ENCODE assay signal across 8 mouse cellular contexts in the genomic region with DNA sequence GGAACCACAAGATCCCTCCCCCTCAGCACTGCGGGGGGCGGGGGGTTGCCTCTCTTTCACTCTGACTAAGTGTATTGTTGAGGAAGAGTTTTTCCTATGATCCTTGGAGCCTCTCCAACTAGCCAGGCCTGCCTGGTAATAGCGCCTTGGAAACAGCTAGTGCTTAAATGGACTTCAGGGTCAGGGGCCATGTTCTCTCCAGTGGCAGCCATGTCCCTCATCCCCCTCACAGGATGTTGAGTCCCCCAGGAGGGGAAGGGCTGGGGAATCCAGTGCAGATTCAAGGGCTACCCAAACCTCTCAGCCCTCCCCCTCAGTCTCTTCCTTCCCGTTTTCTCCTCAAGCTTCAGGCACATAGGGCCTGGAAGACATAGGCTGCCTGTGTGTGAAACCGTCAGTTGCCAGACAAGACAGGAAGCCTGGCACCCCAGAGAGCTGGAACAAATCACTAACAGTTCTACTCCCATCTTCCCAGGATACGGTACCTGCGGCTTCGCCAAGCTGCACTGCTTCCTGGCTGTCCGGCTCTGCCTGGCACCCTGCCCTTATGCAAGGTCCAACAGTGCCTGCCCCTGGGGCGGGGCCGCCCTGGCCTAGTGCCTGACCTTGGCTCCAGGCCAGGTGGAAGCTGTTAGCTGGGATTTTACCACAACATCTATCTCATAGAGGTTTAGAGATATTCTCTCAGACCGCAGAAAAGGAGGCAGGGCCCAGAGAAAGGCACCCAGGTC. TPM values are rescaled to one million over a fixed set of nuclear protein-coding genes. Genes with fewer than 3 reads are reported as not detected.
A peak's percentile ranks its signal among the peaks of the same experiment; 100 is the strongest.
DNase-seq lines count a peak whose midpoint lies in the region; ATAC-seq and TF ChIP-seq lines count a peak whose summit lies in the region.

A gene (minus strand): TSS at position 598 of the 731 bp plus-strand sequence.

- ATAC-seq in embryonic facial prominence, embryonic 12.5 days (ENCODE audit: insufficient number of reproducible peaks, insufficient read depth, low FRiP score, low TSS enrichment) = no peak; the same call in 1 of the 2 replicates
- no peak; the same call in 1 of the 2 replicates for ATAC-seq in liver, embryonic 11.5 days (replicated peaks; ENCODE audit: low FRiP score)
- peak; percentile 50 for ATAC-seq in midbrain, postnatal 0 days (ENCODE audit: low FRiP score)

- H3K9ac ChIP-seq in embryonic facial prominence, embryonic 12.5 days = 0 out of 2 replicates have a peak within 1 kb of the TSS, but pooled peaks have one; percentile 12
- H3K9ac ChIP-seq in liver, embryonic 11.5 days (ENCODE audit: low read depth, low read length) = no peak within 1 kb of the TSS
- no peak within 1 kb of the TSS for H3K9ac ChIP-seq in midbrain, postnatal 0 days (replicated peaks; ENCODE audit: low read length, poor library complexity, severe bottlenecking)

- peak within 1 kb of the TSS; percentile 69 for H3K27ac ChIP-seq in embryonic facial prominence, embryonic 12.5 days
- peak within 1 kb of the TSS; percentile 42 for H3K27ac ChIP-seq in kidney, adult 2 months (ENCODE audit: insufficient read depth, low read depth, low read length)
- peak within 1 kb of the TSS; percentile 64 for H3K27ac ChIP-seq in liver, embryonic 11.5 days (ENCODE audit: low read depth, low read length)
- H3K27ac ChIP-seq in midbrain, postnatal 0 days (ENCODE audit: low read depth, low read length) = peak within 1 kb of the TSS; percentile 55; the same call in 1 of the 2 replicates

- peak; percentile 19 for DNase-seq in thymus, postnatal 0 days (ENCODE audit: low spot score)
- DNase-seq in thymus, postnatal 25 days = no peak
- DNase-seq in heart, adult 8-10 months (ENCODE audit: low spot score) = peak; percentile 88
- peak; percentile 98 for DNase-seq in kidney, adult 2 months
- DNase-seq in liver, embryonic 11.5 days (ENCODE audit: low spot score) = no peak
- peak; percentile 86 for DNase-seq in midbrain, postnatal 0 days (ENCODE audit: low spot score)
- DNase-seq in thymus, postnatal 14 days = peak; percentile 28

- H3K4me3 ChIP-seq in embryonic facial prominence, embryonic 12.5 days = no peak within 1 kb of the TSS
- H3K4me3 ChIP-seq in kidney, adult 2 months (ENCODE audit: insufficient read depth, low read depth, low read length) = peak within 1 kb of the TSS; percentile 17; the same call in 1 of the 2 replicates
- H3K4me3 ChIP-seq in liver, embryonic 11.5 days (ENCODE audit: low read depth, low read length) = no peak within 1 kb of the TSS
- no peak within 1 kb of the TSS for H3K4me3 ChIP-seq in midbrain, postnatal 0 days (ENCODE audit: low read depth, low read length)

- peaks cover 19% of the 10 kb centered on the region; the same call in 1 of the 2 replicates for H3K4me1 ChIP-seq in embryonic facial prominence, embryonic 12.5 days
- H3K4me1 ChIP-seq in kidney, adult 2 months (ENCODE audit: control insufficient read depth, insufficient read depth, low read length) = peaks cover 9% of the 10 kb centered on the region; the same call in 1 of the 2 replicates
- H3K4me1 ChIP-seq in liver, embryonic 11.5 days (replicated peaks; ENCODE audit: control insufficient read depth, insufficient read depth, low read length) = peaks cover 12% of the 10 kb centered on the region
- H3K4me1 ChIP-seq in midbrain, postnatal 0 days (ENCODE audit: insufficient read depth, low read length) = 0 out of 2 replicates have a peak, but pooled peaks cover 3% of the 10 kb centered on the region

- WGBS in embryonic facial prominence, embryonic 12.5 days = 43% methylated on average over 12 of the region's 12 CpGs
- 15% methylated on average over 12 of the region's 12 CpGs for WGBS in kidney, adult 2 months
- 40% methylated on average over 12 of the region's 12 CpGs for WGBS in liver, embryonic 11.5 days
- WGBS in midbrain, postnatal 0 days = 40% methylated on average over 12 of the region's 12 CpGs

- H3K4me2 ChIP-seq in embryonic facial prominence, embryonic 12.5 days (replicated peaks) = no peak within 1 kb of the TSS
- 0 out of 2 replicates have a peak within 1 kb of the TSS, but pooled peaks have one; percentile 6 for H3K4me2 ChIP-seq in liver, embryonic 11.5 days
- no peak within 1 kb of the TSS for H3K4me2 ChIP-seq in midbrain, postnatal 0 days (ENCODE audit: low read depth, low read length, poor library complexity, severe bottlenecking)

- H3K36me3 ChIP-seq in embryonic facial prominence, embryonic 12.5 days = no peaks in the 10 kb centered on the region
- no peaks in the 10 kb centered on the region for H3K36me3 ChIP-seq in kidney, adult 2 months (ENCODE audit: control insufficient read depth, insufficient read depth, low read length)
- H3K36me3 ChIP-seq in liver, embryonic 11.5 days (ENCODE audit: control insufficient read depth, insufficient read depth, low read length) = no peaks in the 10 kb centered on the region
- no peaks in the 10 kb centered on the region for H3K36me3 ChIP-seq in midbrain, postnatal 0 days (ENCODE audit: insufficient read depth, low read length)

- TF ChIP-seq CTCF in kidney, adult 2 months (conservative IDR thresholded peaks at IDR 0.05; ENCODE audit: insufficient read depth, insufficient read length, low read depth, low read length) = no peak
- no peak for TF ChIP-seq CTCF in midbrain, postnatal 0 days (IDR thresholded peaks at IDR 0.05)

- TF ChIP-seq POLR2A in kidney, adult 2 months (IDR thresholded peaks at IDR 0.05; ENCODE audit: low read depth, low read length) = no peak

- H3K9me3 ChIP-seq in embryonic facial prominence, embryonic 12.5 days = no peaks in the 10 kb centered on the region
- H3K9me3 ChIP-seq in liver, embryonic 11.5 days (ENCODE audit: control insufficient read depth, low read length) = no peaks in the 10 kb centered on the region
- no peaks in the 10 kb centered on the region for H3K9me3 ChIP-seq in midbrain, postnatal 0 days (ENCODE audit: low read length)

- H3K27me3 ChIP-seq in embryonic facial prominence, embryonic 12.5 days = no peaks in the 10 kb centered on the region
- no peaks in the 10 kb centered on the region for H3K27me3 ChIP-seq in kidney, adult 2 months (replicated peaks; ENCODE audit: control insufficient read depth, insufficient read depth, low read length)
- no peaks in the 10 kb centered on the region for H3K27me3 ChIP-seq in liver, embryonic 11.5 days (replicated peaks; ENCODE audit: control insufficient read depth, insufficient read depth, low read length)
- no peaks in the 10 kb centered on the region for H3K27me3 ChIP-seq in midbrain, postnatal 0 days (ENCODE audit: insufficient read depth, low read length)

RNA-seq across cellular contexts. Expression of the gene that starts here (rescaled TPM):
- polyA plus RNA-seq in thymus, postnatal 0 days (2015; fragmentation: Nextera tagmentation; extraction: Ambion mirVana) = 4.6 and 5.3 TPM in 2 replicates
- 0.91 and 1.1 TPM in 2 replicates for polyA plus RNA-seq in embryonic facial prominence, embryonic 12.5 days (2016; fragmentation: Nextera tagmentation; extraction: Ambion mirVana)
- total RNA-seq in heart, adult 8-10 months (2022) = 1 to 10 TPM in 3 of 4 experiments, under 1 TPM in 1; 0.76 to 2.2 (median 1.6) TPM
- polyA plus RNA-seq in kidney, adult 2 months (2012; rRNA removed) = 17.4 and 19.4 TPM in 2 replicates
- 1.7 TPM in 2 replicates for polyA plus RNA-seq in liver, embryonic 11.5 days (2014; fragmentation: Nextera tagmentation; extraction: Ambion mirVana)
- total RNA-seq in midbrain, postnatal 0 days (2014; rRNA removed) = 1.3 and 3.7 TPM in 2 replicates
- polyA plus RNA-seq in midbrain, postnatal 0 days (2015; fragmentation: Nextera tagmentation; extraction: Ambion mirVana) = 2.1 and 2.8 TPM in 2 replicates

Comparison
In these comparisons a context has a peak if more than half of its experiments do, and no peak if none do; other contexts are left out.
1. DNase-seq: peak in thymus, postnatal 0 days (single experiment), heart, adult 8-10 months (single experiment), kidney, adult 2 months (single experiment), midbrain, postnatal 0 days (single experiment) and thymus, postnatal 14 days (single experiment); none in thymus, postnatal 25 days (single experiment) and liver, embryonic 11.5 days (single experiment).
2. Peak in every context shown above with its lines, with median percentiles within 50 percentile points of each other: H3K27ac ChIP-seq.